Mouse (Mus musculus) testis, adult 2 months (tissue): ENCODE results near the gene Fads6.

Source experiments
- CTCF ChIP-seq: fragments of 200-500 bp; IDR thresholded peaks from 2 replicates; pipeline ENCODE4 v1.5.1; 2012; ENCODE audit warnings: low read depth, mild to moderate bottlenecking, inconsistent platforms, low read length, moderate library complexity; ENCODE audit not compliant: control insufficient read depth, insufficient read depth, insufficient replicate concordance
- POLR2A ChIP-seq: fragments of 200-500 bp; IDR thresholded peaks from 2 replicates; pipeline ENCODE4 v1.6.1; 2012; ENCODE audit warnings: low read depth, mild to moderate bottlenecking, inconsistent platforms, low read length, moderate library complexity; ENCODE audit not compliant: control insufficient read depth

- TF ChIP-seq CTCF = no peak
- no peak for TF ChIP-seq POLR2A
These were observed 38.7 kb upstream of the Fads6 start for GRCm38 (mm10) chr11:115336115-115336514.
